Mouse (Mus musculus) heart, adult 11 months (tissue): ENCODE data around the gene Usb1.

ENCODE experiments used
- DNase-seq: peaks from one replicate; pipeline ENCODE4 v3.0.0; 2022

The Usb1 gene

GRCm38 (mm10) chr8:95336363-95336762, 4.3 kb downstream of the Usb1 start:
- no peak for DNase-seq

GRCm38 (mm10) chr8:95341721-95342120, 9.6 kb downstream of the Usb1 start:
- peak; percentile 98 for DNase-seq

DNA sequence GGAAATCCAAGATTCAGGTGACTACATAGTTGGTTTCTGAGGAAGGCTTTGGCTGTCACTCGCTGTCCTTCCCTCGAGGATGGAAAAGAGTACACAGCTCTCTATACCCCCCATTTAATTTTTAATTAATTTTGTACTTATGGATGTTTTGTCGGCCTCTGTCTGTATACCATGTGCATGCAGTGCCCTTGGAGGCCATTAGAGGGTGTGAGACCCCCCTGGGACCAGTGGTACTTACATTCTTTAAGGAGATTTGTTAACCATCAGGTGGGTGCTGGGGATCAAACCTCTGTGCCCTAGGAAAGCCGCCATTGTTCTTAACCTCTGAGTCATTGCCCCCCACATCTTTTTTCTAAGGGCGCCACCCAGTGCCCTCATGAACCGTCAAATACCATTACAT, 12.6 kb downstream of the Usb1 start:
- no peak for DNase-seq

GRCm38 (mm10) chr8:95346643-95347545, 14.8 kb downstream of the Usb1 start:
- peak; percentile 94 for DNase-seq

DNA sequence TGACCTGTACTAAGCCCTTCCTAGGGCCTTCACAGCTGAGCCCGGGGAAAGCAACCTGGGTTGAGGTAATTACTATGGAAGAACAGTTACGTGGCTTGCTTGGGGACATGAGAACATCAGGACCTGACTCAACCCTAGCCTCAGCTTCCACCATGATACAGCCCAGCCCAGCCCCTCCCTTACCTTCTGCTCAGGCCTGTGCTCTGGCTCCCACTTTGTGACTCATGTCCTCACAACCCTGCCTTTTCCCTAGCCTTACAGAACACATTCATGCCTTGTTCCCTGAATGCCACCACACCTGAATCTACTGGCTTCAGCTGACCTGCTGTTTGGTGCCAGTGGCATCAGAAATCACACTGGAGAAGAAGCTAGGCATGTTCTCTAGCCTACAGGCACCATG, 16.3 kb downstream of the Usb1 start:
- no peak for DNase-seq

GRCm38 (mm10) chr8:95348811-95349630, 16.9 kb downstream of the Usb1 start:
- DNase-seq, result peak; percentile 96

- no peak for DNase-seq
These were observed 19.4 kb downstream of the Usb1 start for GRCm38 (mm10) chr8:95351461-95351860.

GRCm38 (mm10) chr8:95352151-95352870, 20.2 kb downstream of the Usb1 start, which contains the start of gene Mmp15:
Mmp15 (plus strand) TSS chr8:95352268.
- peak; percentile 98 for DNase-seq

DNA sequence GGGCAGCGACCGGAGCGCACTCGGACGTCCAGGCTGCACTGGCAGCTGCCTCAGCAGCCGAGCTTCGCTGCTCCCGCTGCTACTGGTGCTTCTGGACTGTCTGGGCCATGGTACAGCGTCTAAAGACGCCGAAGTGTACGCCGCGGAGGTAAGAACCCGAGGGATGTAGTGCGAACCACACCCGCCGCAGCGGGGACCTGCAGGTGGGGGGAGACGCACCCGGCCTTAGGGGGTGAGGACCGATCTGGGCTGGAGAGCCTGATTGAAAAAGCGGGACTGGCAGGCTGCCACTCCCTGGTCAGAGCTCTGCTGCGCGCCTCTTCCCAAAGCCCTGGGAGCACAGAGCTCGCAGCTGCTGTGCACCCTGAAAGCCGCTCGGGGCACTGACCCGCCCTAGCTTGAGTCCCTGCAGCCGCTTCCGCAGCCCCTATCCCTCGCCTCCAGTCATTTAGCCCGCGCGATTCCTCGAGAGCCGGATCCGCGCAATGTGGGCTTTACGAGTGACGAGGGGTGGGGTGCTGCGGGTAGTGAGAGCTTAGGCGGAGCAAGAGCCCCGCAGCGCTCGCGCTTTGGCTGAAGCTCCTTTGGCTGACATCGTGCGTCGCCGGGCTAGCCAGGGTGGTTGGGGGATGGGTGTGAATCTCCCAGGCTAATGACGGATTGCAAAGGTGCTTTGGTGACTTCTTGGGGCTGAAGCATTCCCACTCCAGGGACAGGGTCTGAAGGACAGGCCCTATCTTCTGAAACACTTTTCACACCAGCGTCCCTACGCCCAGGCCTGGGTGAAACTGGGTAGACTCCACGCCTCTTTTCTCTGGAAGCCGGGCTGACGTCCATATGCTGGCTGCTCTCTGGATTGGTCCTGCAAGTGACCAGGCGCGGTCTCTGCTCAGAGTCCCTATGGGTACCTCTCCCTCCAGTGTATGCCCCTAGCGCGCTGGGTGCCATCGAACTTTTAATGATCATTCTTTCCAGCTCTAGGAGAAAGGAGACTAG, 21.1 kb downstream of the Usb1 start:
- peak; percentile 96 for DNase-seq

GRCm38 (mm10) chr8:95354606-95355005, 22.5 kb downstream of the Usb1 start:
- no peak for DNase-seq

- DNase-seq, result peak; percentile 94
These were observed 26.7 kb downstream of the Usb1 start for GRCm38 (mm10) chr8:95358550-95359411.

DNA sequence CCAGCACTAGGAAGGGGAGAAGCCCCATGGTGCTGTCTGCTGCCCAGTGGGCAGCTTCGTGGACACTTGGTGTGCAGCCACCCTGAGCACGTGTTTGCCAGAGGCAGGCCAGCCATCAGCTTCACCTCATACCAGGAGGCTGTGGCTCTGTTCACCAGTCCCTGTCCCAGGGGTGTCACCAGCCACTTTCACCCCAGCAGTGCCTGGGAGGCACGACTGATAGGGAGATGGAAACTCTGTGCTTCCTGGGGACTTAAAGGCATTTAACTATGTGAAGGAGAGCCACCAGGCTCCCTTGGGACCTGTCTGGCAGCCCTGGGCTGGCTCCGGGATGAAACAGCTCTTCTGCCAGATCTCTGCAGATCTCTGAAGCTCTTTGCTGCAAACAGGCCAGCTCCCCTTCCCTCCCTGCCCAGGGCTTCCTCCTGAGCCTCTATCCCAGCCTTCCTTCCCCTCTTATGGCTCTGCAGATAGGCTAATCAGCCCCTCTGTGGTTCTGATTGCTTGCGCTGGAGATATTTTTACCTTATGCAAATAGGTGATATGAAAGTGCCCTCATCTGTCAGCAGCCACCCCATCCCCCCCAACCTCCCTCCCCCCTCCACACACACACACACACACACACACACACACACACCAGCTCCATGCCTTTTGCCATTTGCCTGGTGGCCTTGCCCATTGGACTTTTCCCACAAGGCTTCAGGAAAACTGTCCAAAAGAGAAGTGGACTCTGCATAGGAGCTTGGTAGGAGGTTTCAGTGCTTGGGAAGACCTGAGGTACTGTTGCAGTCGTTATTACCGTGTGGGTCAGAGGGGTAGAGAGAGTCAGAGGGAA, 28.3 kb downstream of the Usb1 start:
- peak; percentile 95 for DNase-seq

DNA sequence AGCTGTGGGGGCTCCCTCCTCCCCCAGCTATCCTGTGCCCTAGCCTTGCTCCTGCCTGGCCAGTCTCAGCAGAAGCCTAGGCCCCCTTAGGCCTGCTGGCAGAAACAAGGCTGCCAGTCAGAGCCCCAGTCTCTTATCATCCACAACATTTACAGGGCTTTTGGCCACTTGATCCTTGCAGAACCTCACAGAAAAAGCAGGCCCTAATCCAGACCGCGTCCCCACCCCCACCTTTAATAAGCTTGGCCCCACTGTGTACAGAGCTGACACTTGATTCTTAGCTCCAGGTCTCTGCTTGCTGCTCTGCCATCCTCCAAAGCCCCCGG, 28.9 kb downstream of the Usb1 start:
- DNase-seq, result peak; percentile 74

- peak; percentile 67 for DNase-seq
These were observed 30.2 kb downstream of the Usb1 start for GRCm38 (mm10) chr8:95362272-95362671.

DNA sequence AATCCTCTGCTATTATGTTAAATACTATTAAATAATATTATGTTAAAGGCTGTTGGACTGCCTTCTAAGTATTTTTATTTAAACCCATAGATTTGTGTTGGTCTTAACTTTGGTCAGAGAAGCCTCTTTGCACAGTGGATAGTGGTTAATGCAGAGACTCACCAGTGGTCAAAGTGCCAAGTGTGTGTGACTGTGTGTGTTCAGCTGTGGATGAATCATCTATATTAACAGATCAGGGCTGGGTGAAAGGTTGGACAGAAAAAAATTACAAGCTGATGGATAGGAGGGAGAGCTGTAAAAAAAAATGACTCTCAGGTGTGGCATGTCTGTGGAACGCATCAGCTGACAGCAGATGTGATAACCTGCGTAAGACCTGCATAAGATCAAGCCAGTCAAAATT, 31.8 kb downstream of the Usb1 start:
- DNase-seq, result no peak

DNA sequence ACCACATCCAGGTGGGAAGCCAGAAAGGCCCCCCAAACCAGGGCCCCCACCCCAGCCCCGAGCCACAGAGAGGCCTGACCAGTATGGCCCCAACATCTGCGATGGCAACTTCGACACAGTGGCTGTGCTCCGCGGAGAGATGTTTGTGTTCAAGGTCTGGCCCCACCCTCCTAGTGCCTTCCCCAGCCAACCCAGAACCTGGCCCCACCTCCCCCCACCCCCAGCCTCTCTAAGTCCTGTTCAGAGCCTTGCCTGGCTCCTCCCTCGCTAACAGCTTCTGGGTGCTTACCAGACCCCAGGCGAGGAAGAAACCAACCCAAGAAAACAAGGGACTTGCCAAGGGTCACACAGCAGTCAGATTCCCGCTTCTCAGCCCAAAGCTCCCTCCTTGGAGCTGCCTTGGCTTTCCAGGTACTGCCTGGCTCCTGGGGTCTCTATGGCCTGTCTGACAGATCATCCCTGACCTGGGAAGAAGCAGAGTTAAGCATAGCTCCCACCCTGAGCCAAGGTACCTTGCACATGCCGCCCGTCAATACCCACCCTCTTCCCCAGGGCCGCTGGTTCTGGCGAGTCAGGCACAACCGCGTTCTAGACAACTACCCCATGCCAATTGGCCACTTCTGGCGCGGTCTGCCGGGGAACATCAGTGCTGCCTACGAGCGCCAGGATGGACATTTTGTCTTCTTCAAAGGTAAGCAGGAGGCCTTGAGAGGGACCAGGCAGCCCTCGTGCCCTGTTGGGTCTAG, 37.7 kb downstream of the Usb1 start:
- no peak for DNase-seq

DNA sequence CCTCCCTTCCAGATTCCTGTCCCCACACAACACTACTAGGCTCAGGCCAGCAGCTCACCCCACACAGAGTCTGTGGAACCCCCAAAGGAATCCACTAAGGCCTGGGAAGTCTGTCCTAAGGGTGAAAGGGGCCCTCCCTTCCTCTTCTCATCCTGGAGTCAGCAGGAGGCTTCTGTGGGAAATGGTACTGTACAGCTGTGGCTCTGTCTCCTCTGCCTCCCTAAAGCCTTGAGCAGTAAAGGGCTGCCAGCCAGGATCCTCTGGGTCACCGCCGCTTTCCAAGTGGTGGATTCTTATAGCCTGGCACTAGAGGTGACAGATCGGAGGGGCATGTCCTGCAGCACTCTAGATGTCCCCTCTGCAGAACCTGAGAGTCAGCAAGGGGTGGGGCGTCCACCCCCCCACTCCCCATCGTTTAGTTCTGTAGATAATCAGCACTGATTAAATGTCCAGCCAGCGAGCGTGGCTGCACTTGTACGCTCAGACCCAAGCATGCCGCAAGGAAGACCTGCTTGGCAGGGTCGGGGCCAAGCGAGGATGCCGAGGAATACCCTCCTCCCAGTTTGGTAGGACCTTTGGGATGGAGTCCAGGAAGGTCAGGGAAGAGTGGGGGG, 41.4 kb downstream of the Usb1 start:
- DNase-seq, result peak; percentile 97

DNA sequence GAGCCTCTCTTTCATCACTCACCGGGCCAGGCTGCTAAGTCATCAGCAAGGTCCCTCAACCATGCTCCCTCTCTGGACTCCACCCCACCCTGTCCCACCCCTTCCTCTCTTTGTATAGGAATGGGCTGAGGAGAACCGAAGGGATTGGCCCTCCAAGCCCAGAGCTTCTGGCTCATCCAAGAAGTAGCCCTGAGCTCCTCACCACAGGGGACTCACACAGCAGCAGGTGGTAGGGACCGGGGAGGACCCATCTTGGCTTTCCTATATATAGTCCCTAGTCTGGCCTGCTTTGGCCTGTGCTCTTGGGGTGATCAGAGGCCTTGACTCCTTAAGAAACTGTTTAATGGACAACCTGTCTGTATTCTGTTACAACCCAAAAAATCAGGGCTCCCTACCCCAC, 42.3 kb downstream of the Usb1 start:
- peak; percentile 94 for DNase-seq
